Mouse (Mus musculus) embryonic facial prominence, embryonic 10.5 days (tissue): Measurements from ENCODE around the gene Atp8b2. TPM values are rescaled to one million over a fixed set of nuclear protein-coding genes. Genes with fewer than 3 reads are reported as not detected.

Source experiments
- DNase-seq: peaks from one replicate; pipeline ENCODE4 v3.0.0-alpha.2; 2017; ENCODE audit warnings: low spot score
- H3K27ac ChIP-seq: fragments of 300-500 bp; sonication (generic); replicated peaks from 2 replicates; pipeline ENCODE4 v1.5.1; 2016; ENCODE audit warnings: mild to moderate bottlenecking
- H3K27me3 ChIP-seq: fragments of 300-500 bp; sonication (generic); replicated peaks from 2 replicates; pipeline ENCODE4 v1.6.1; 2016; ENCODE audit warnings: low read depth, mild to moderate bottlenecking; ENCODE audit not compliant: poor library complexity, severe bottlenecking
- H3K36me3 ChIP-seq: fragments of 300-500 bp; sonication (generic); replicated peaks from 2 replicates; pipeline ENCODE4 v1.6.1; 2016; ENCODE audit warnings: mild to moderate bottlenecking, moderate library complexity
- H3K4me1 ChIP-seq: fragments of 300-500 bp; sonication (generic); 2 replicates; pipeline ENCODE4 v1.6.1; 2016
- H3K4me3 ChIP-seq: fragments of 300-500 bp; sonication (generic); 2 replicates; pipeline ENCODE4 v1.5.1; 2016; ENCODE audit warnings: mild to moderate bottlenecking, moderate library complexity
- H3K9me3 ChIP-seq: fragments of 300-500 bp; sonication (generic); 2 replicates; pipeline ENCODE4 v1.6.1; 2016; ENCODE audit warnings: mild to moderate bottlenecking
- WGBS: fragments of 180-500 bp; shearing (Covaris S2); methylation state at CpG from one replicate; pipeline ENCODE4 v1.1.7; 2016; 5-methylcytosine and 5-hydroxymethylcytosine counted together
- microRNA-seq: library from miRNA; unstranded; fragments of <30 nt; microRNA quantifications from one replicate; pipeline ENCODE4, GENCODE M21; 2017
- polyA plus RNA-seq: library from polyadenylated mRNA; unstranded; fragments of >200 nt; fragmentation: Nextera tagmentation; extraction: Ambion mirVana; gene quantifications from 2 replicates; pipeline ENCODE4 v1.2.1, GENCODE M21; 2016

Gene Atp8b2
- polyA plus RNA-seq, 1 experiment from 2014 or later: 13.3 TPM

DNA sequence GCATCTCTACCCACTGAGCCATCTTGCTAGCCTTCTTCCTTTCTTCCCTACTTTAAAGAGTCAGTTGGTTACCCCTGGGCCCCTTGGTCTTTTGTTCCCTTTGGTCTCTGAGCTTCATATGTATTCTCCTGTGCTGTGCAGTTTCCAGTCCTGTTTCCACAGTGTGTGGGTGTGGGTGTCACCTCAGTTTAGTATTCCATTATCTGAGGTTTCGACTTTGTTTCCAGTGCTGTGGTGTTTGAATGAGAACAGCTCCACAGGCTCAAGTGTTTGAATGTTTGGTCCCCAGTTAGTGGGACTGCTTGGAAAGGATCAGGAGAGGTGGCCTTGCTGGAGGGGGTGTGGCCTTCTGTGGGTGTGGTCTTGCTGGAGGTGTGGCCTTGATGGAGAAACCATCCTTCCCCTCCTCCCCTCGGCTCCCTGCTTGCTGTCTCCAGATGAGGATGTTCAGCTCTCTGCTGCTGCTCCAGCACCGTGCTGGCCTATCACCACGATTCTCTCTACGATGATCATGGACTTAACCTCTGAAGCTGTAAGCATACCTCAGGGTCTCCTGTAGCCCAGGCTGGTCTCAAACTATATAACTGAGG, 70.7 kb downstream of the Atp8b2 start:
- 0 out of 2 replicates have a peak, but pooled peaks cover 2% of the 10 kb centered on the region for H3K4me1 ChIP-seq
- no peaks in the 10 kb centered on the region for H3K36me3 ChIP-seq
- no peaks in the 10 kb centered on the region for H3K27me3 ChIP-seq
- H3K4me3 ChIP-seq: no peak overlapping the region
- no peak overlapping the region for H3K27ac ChIP-seq
- no peak for DNase-seq
- H3K9me3 ChIP-seq: no peaks in the 10 kb centered on the region
- WGBS: 86% methylated on average over 5 of the region's 5 CpGs

- Histone ChIP-seq H3K27ac (no peak overlapping the region), H3K4me3 (no peak overlapping the region), H3K4me1 (0 out of 2 replicates have a peak, but pooled peaks cover 2% of the 10 kb centered on the region), H3K27me3 (no peaks in the 10 kb centered on the region), H3K9me3 (no peaks in the 10 kb centered on the region), H3K36me3 (no peaks in the 10 kb centered on the region)
- no peak for DNase-seq
Observed at GRCm38 (mm10) chr3:89891696-89892095, 71.6 kb downstream of the Atp8b2 start.

DNA sequence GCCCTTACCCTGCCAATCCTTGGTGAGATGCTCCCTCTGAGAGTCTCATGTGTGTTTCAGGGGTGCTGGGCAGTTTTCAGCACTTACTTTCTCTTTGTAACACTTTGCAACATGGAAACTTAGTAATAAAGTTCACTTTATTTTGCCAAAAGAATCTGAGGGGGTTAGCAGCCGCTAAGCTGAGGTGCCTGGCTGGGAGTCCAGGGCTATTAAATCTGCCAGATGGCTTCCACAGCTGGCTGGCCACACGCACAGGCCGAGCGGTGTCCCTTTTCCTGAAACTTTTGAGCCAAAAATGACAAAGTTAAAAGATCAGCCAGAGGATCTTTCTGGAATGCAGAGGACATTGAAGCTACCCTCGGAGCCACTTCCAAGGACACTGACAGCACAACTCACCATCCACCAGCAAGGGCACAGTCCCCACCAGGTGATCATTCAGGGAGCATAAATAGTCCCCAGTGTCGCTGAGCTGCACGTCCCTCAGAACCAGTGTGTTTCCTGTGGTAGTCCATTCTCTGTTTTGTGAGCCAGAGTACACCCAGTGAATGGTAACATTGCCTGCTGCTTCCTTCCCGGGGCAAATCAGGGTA, 73.4 kb downstream of the Atp8b2 start:
- no peaks in the 10 kb centered on the region for H3K36me3 ChIP-seq
- no peaks in the 10 kb centered on the region for H3K4me1 ChIP-seq
- WGBS: 78% methylated on average over 8 of the region's 8 CpGs
- no peaks in the 10 kb centered on the region for H3K27me3 ChIP-seq
- H3K27ac ChIP-seq: no peak overlapping the region
- H3K4me3 ChIP-seq: no peak overlapping the region
- DNase-seq: no peak
- no peaks in the 10 kb centered on the region for H3K9me3 ChIP-seq

Small RNAs within 50 kb of the gene (microRNA-seq; reads per million reads assigned to microRNA genes)
- 1.8 reads per million for gene Mir7669

Other genes with a start within 250 kb of the Atp8b2 start
- gene Adar, start 248.5 kb downstream of the Atp8b2 start, polyA plus RNA-seq: 16.4 and 17.5 TPM in 2 replicates
- 3.7 and 4.8 TPM in 2 replicates for gene Chrnb2, start 198.9 kb downstream of the Atp8b2 start, polyA plus RNA-seq
- gene Ube2q1, start 189.9 kb downstream of the Atp8b2 start, polyA plus RNA-seq: 12.7 and 13.2 TPM in 2 replicates
- 2.5 and 2.7 TPM in 2 replicates for gene She, start 132.1 kb downstream of the Atp8b2 start, polyA plus RNA-seq
- gene Il6ra, start 50.3 kb downstream of the Atp8b2 start, polyA plus RNA-seq: 0.41 and 0.61 TPM in 2 replicates
- 200 and 206 TPM in 2 replicates for gene Hax1, start 35.3 kb upstream of the Atp8b2 start, polyA plus RNA-seq
- 181 and 195 TPM in 2 replicates for gene 4933434E20Rik, start 88.1 kb upstream of the Atp8b2 start, polyA plus RNA-seq
- gene Ubap2l, start 89.1 kb upstream of the Atp8b2 start, polyA plus RNA-seq: 240 and 243 TPM in 2 replicates
- gene Tpm3, start 109.1 kb upstream of the Atp8b2 start, polyA plus RNA-seq: 597 and 601 TPM in 2 replicates
- 0.55 and 0.59 TPM in 2 replicates for gene Nup210l, start 140.6 kb upstream of the Atp8b2 start, polyA plus RNA-seq